Mouse (Mus musculus) ES-E14 (cell line): ENCODE measurements around the gene Cfap74.

ENCODE experiments used
- CHD2 ChIP-seq: IDR thresholded peaks from 2 replicates; pipeline ENCODE4 v1.6.1; 2014; ENCODE audit warnings: mild to moderate bottlenecking, low read depth, low read length, inconsistent platforms
- HCFC1 ChIP-seq: IDR thresholded peaks from 2 replicates; pipeline ENCODE4 v1.6.1; 2012; ENCODE audit warnings: low read length, inconsistent platforms, borderline replicate concordance; ENCODE audit not compliant: insufficient read depth
- ZC3H11A ChIP-seq: IDR thresholded peaks from 2 replicates; pipeline ENCODE4 v1.6.1; 2012; ENCODE audit warnings: low read depth, mild to moderate bottlenecking, inconsistent platforms, low read length, borderline replicate concordance

GRCm38 (mm10) chr4:155387166-155387565, 21.8 kb upstream of the Cfap74 start:
- TF ChIP-seq HCFC1 (no peak), CHD2 (no peak), ZC3H11A (no peak)
